Mouse (Mus musculus): ENCODE results near the gene Tfap4. TPM values are rescaled to one million over a fixed set of nuclear protein-coding genes. Genes with fewer than 3 reads are reported as not detected.

The Tfap4 gene
- polyA plus RNA-seq, 1 experiment from 2014 or later: 27.2 TPM

- H3K4me1 ChIP-seq (ENCODE audit: control insufficient read depth, insufficient read depth, low read length): no peaks in the 10 kb centered on the region
- DNase-seq (ENCODE audit: low spot score) (no peak), ATAC-seq (replicated peaks; ENCODE audit: insufficient number of reproducible peaks, low FRiP score, low TSS enrichment, low read depth) (no peak)
- H3K27ac ChIP-seq (replicated peaks; ENCODE audit: low read depth, low read length): no peak overlapping the region
- H3K9ac ChIP-seq (replicated peaks; ENCODE audit: low read length): no peak overlapping the region
- H3K27me3 ChIP-seq (ENCODE audit: control insufficient read depth, insufficient read depth, low read length): no peaks in the 10 kb centered on the region
- H3K4me2 ChIP-seq (ENCODE audit: low read depth, low read length): no peak overlapping the region
- H3K36me3 ChIP-seq (replicated peaks; ENCODE audit: control insufficient read depth, insufficient read depth, low read depth, low read length): no peaks in the 10 kb centered on the region
- 70% methylated on average over 8 of the region's 8 CpGs for WGBS
- H3K9me3 ChIP-seq (replicated peaks; ENCODE audit: control insufficient read depth, low read length): no peaks in the 10 kb centered on the region
- no peak overlapping the region for H3K4me3 ChIP-seq (ENCODE audit: low read depth, low read length)
Measured at GRCm38 (mm10) chr16:4520673-4521072, 39.0 kb downstream of the Tfap4 start.

GRCm38 (mm10) chr16:4519825-4520224, 39.8 kb downstream of the Tfap4 start:
- Histone ChIP-seq H3K27me3 (ENCODE audit: control insufficient read depth, insufficient read depth, low read length) (no peaks in the 10 kb centered on the region), H3K4me1 (ENCODE audit: control insufficient read depth, insufficient read depth, low read length) (no peaks in the 10 kb centered on the region), H3K27ac (replicated peaks; ENCODE audit: low read depth, low read length) (no peak overlapping the region), H3K36me3 (replicated peaks; ENCODE audit: control insufficient read depth, insufficient read depth, low read depth, low read length) (no peaks in the 10 kb centered on the region), H3K4me2 (ENCODE audit: low read depth, low read length) (no peak overlapping the region), H3K9ac (replicated peaks; ENCODE audit: low read length) (no peak overlapping the region), H3K4me3 (ENCODE audit: low read depth, low read length) (no peak overlapping the region), H3K9me3 (replicated peaks; ENCODE audit: control insufficient read depth, low read length) (no peaks in the 10 kb centered on the region)
- DNase-seq (ENCODE audit: low spot score) (no peak), ATAC-seq (replicated peaks; ENCODE audit: insufficient number of reproducible peaks, low FRiP score, low TSS enrichment, low read depth) (no peak)
- WGBS: 96% methylated on average over 2 of the region's 2 CpGs

GRCm38 (mm10) chr16:4519157-4519556, 40.5 kb downstream of the Tfap4 start:
- Histone ChIP-seq H3K9me3 (replicated peaks; ENCODE audit: control insufficient read depth, low read length) (no peaks in the 10 kb centered on the region), H3K4me1 (ENCODE audit: control insufficient read depth, insufficient read depth, low read length) (no peaks in the 10 kb centered on the region), H3K27ac (replicated peaks; ENCODE audit: low read depth, low read length) (no peak overlapping the region), H3K4me2 (ENCODE audit: low read depth, low read length) (no peak overlapping the region), H3K27me3 (ENCODE audit: control insufficient read depth, insufficient read depth, low read length) (no peaks in the 10 kb centered on the region), H3K36me3 (replicated peaks; ENCODE audit: control insufficient read depth, insufficient read depth, low read depth, low read length) (no peaks in the 10 kb centered on the region), H3K9ac (replicated peaks; ENCODE audit: low read length) (no peak overlapping the region), H3K4me3 (ENCODE audit: low read depth, low read length) (no peak overlapping the region)
- ATAC-seq (replicated peaks; ENCODE audit: insufficient number of reproducible peaks, low FRiP score, low TSS enrichment, low read depth) (no peak), DNase-seq (ENCODE audit: low spot score) (no peak)
- 78% methylated on average over 4 of the region's 4 CpGs for WGBS

- H3K9ac ChIP-seq (replicated peaks; ENCODE audit: low read length): no peak overlapping the region
- no peaks in the 10 kb centered on the region for H3K4me1 ChIP-seq (ENCODE audit: control insufficient read depth, insufficient read depth, low read length)
- no peak for ATAC-seq (replicated peaks; ENCODE audit: insufficient number of reproducible peaks, low FRiP score, low TSS enrichment, low read depth)
- H3K4me3 ChIP-seq (ENCODE audit: low read depth, low read length): no peak overlapping the region
- H3K27me3 ChIP-seq (ENCODE audit: control insufficient read depth, insufficient read depth, low read length): no peaks in the 10 kb centered on the region
- no peaks in the 10 kb centered on the region for H3K9me3 ChIP-seq (replicated peaks; ENCODE audit: control insufficient read depth, low read length)
- no peaks in the 10 kb centered on the region for H3K36me3 ChIP-seq (replicated peaks; ENCODE audit: control insufficient read depth, insufficient read depth, low read depth, low read length)
- no peak for DNase-seq (ENCODE audit: low spot score)
- no peak overlapping the region for H3K4me2 ChIP-seq (ENCODE audit: low read depth, low read length)
- WGBS: 67% methylated on average over 2 of the region's 2 CpGs
- H3K27ac ChIP-seq (replicated peaks; ENCODE audit: low read depth, low read length): no peak overlapping the region
Measured at GRCm38 (mm10) chr16:4517906-4518305, 41.7 kb downstream of the Tfap4 start.

- Histone ChIP-seq H3K9ac (replicated peaks; ENCODE audit: low read length) (no peak overlapping the region), H3K4me2 (ENCODE audit: low read depth, low read length) (no peak overlapping the region)
- WGBS: 76% methylated on average over 3 of the region's 3 CpGs
Measured at GRCm38 (mm10) chr16:4514383-4514782, 45.3 kb downstream of the Tfap4 start.

GRCm38 (mm10) chr16:4512661-4513438, 46.8 kb downstream of the Tfap4 start:
- no peaks in the 10 kb centered on the region for H3K4me1 ChIP-seq (ENCODE audit: control insufficient read depth, insufficient read depth, low read length)
- no peak overlapping the region for H3K27ac ChIP-seq (replicated peaks; ENCODE audit: low read depth, low read length)
- no peaks in the 10 kb centered on the region for H3K9me3 ChIP-seq (replicated peaks; ENCODE audit: control insufficient read depth, low read length)
- no peak overlapping the region for H3K9ac ChIP-seq (replicated peaks; ENCODE audit: low read length)
- DNase-seq (ENCODE audit: low spot score): no peak
- WGBS: 92% methylated on average over 3 of the region's 3 CpGs
- no peak overlapping the region for H3K4me2 ChIP-seq (ENCODE audit: low read depth, low read length)
- H3K4me3 ChIP-seq (ENCODE audit: low read depth, low read length): no peak overlapping the region
- no peak for ATAC-seq (replicated peaks; ENCODE audit: insufficient number of reproducible peaks, low FRiP score, low TSS enrichment, low read depth)
- no peaks in the 10 kb centered on the region for H3K36me3 ChIP-seq (replicated peaks; ENCODE audit: control insufficient read depth, insufficient read depth, low read depth, low read length)
- no peaks in the 10 kb centered on the region for H3K27me3 ChIP-seq (ENCODE audit: control insufficient read depth, insufficient read depth, low read length)

More at GRCm38 (mm10) chr16:4514383-4514782, 45.3 kb downstream of the Tfap4 start:
- no peak overlapping the region for H3K4me3 ChIP-seq (ENCODE audit: low read depth, low read length)
- no peaks in the 10 kb centered on the region for H3K9me3 ChIP-seq (replicated peaks; ENCODE audit: control insufficient read depth, low read length)
- ATAC-seq (replicated peaks; ENCODE audit: insufficient number of reproducible peaks, low FRiP score, low TSS enrichment, low read depth) (no peak), DNase-seq (ENCODE audit: low spot score) (no peak)
- H3K36me3 ChIP-seq (replicated peaks; ENCODE audit: control insufficient read depth, insufficient read depth, low read depth, low read length): no peaks in the 10 kb centered on the region
- no peaks in the 10 kb centered on the region for H3K27me3 ChIP-seq (ENCODE audit: control insufficient read depth, insufficient read depth, low read length)
- no peak overlapping the region for H3K27ac ChIP-seq (replicated peaks; ENCODE audit: low read depth, low read length)
- no peaks in the 10 kb centered on the region for H3K4me1 ChIP-seq (ENCODE audit: control insufficient read depth, insufficient read depth, low read length)

- no peak overlapping the region for H3K4me3 ChIP-seq (ENCODE audit: low read depth, low read length)
- no peaks in the 10 kb centered on the region for H3K9me3 ChIP-seq (replicated peaks; ENCODE audit: control insufficient read depth, low read length)
- 80% methylated on average over 2 of the region's 2 CpGs for WGBS
- no peak for ATAC-seq (replicated peaks; ENCODE audit: insufficient number of reproducible peaks, low FRiP score, low TSS enrichment, low read depth)
- H3K4me2 ChIP-seq (ENCODE audit: low read depth, low read length): no peak overlapping the region
- no peaks in the 10 kb centered on the region for H3K27me3 ChIP-seq (ENCODE audit: control insufficient read depth, insufficient read depth, low read length)
- H3K27ac ChIP-seq (replicated peaks; ENCODE audit: low read depth, low read length): no peak overlapping the region
- H3K36me3 ChIP-seq (replicated peaks; ENCODE audit: control insufficient read depth, insufficient read depth, low read depth, low read length): no peaks in the 10 kb centered on the region
- no peak overlapping the region for H3K9ac ChIP-seq (replicated peaks; ENCODE audit: low read length)
- no peak for DNase-seq (ENCODE audit: low spot score)
- H3K4me1 ChIP-seq (ENCODE audit: control insufficient read depth, insufficient read depth, low read length): no peaks in the 10 kb centered on the region
Measured at GRCm38 (mm10) chr16:4511371-4511770, 48.3 kb downstream of the Tfap4 start.

- WGBS: 82% methylated on average over 3 of the region's 3 CpGs
- H3K4me3 ChIP-seq (ENCODE audit: low read depth, low read length): no peak overlapping the region
- H3K27ac ChIP-seq (replicated peaks; ENCODE audit: low read depth, low read length): no peak overlapping the region
- H3K9ac ChIP-seq (replicated peaks; ENCODE audit: low read length): no peak overlapping the region
- no peaks in the 10 kb centered on the region for H3K36me3 ChIP-seq (replicated peaks; ENCODE audit: control insufficient read depth, insufficient read depth, low read depth, low read length)
- H3K27me3 ChIP-seq (ENCODE audit: control insufficient read depth, insufficient read depth, low read length): no peaks in the 10 kb centered on the region
- ATAC-seq (replicated peaks; ENCODE audit: insufficient number of reproducible peaks, low FRiP score, low TSS enrichment, low read depth): no peak
- H3K4me1 ChIP-seq (ENCODE audit: control insufficient read depth, insufficient read depth, low read length): no peaks in the 10 kb centered on the region
- H3K9me3 ChIP-seq (replicated peaks; ENCODE audit: control insufficient read depth, low read length): no peaks in the 10 kb centered on the region
- DNase-seq (ENCODE audit: low spot score): no peak
- H3K4me2 ChIP-seq (ENCODE audit: low read depth, low read length): no peak overlapping the region
Measured at GRCm38 (mm10) chr16:4506181-4506580, 53.5 kb downstream of the Tfap4 start.

Data from embryonic facial prominence, embryonic 11.5 days (tissue).